Mouse (Mus musculus) G1E (cell line): Measurements from ENCODE around the gene Xpot.

Experiments used
- CTCF ChIP-seq: IDR thresholded peaks from 2 replicates; pipeline ENCODE4 v1.5.1; 2012; ENCODE audit warnings: low read depth, low read length, inconsistent platforms, mixed read lengths
- GATA1 ChIP-seq: IDR thresholded peaks from 2 replicates; pipeline ENCODE4 v1.6.1; 2012; ENCODE audit warnings: borderline replicate concordance, low read length, inconsistent platforms, mixed read lengths
- GATA2 ChIP-seq: IDR thresholded peaks from 2 replicates; pipeline ENCODE4 v1.6.1; 2012; ENCODE audit warnings: low read depth, low read length, inconsistent platforms, borderline replicate concordance
- POLR2AphosphoS5 ChIP-seq: IDR thresholded peaks from 2 replicates; pipeline ENCODE4 v1.6.1; 2012; ENCODE audit warnings: low read depth, low read length, inconsistent platforms; ENCODE audit not compliant: insufficient replicate concordance
- TAL1 ChIP-seq: conservative IDR thresholded peaks from 2 replicates; pipeline ENCODE4 v1.6.1; 2012; ENCODE audit warnings: low read depth, low read length, inconsistent platforms, mixed read lengths

- TF ChIP-seq CTCF (no peak), POLR2AphosphoS5 (no peak), GATA2 (no peak), GATA1 (no peak), TAL1 (no peak)
These were observed 2.5 kb downstream of the Xpot start for GRCm38 (mm10) chr10:121623670-121624069.
